Mouse (Mus musculus): ENCODE measurements around the gene Habp2.

Habp2 gene

GRCm38 (mm10) chr19:56286866-56287265 lies at the start of gene Habp2:
Habp2 (plus strand) TSS chr19:56287137.
- DNase-seq (ENCODE audit: low spot score in 2 of 2), result no peak

- no peak for DNase-seq (ENCODE audit: low spot score in 2 of 2)
Measured at GRCm38 (mm10) chr19:56238501-56238900, 48.4 kb upstream of the Habp2 start.

GRCm38 (mm10) chr19:56245201-56245600 lies 41.7 kb upstream of the Habp2 start:
- DNase-seq (ENCODE audit: low spot score in 2 of 2), result no peak

GRCm38 (mm10) chr19:56252815-56253214 lies 34.1 kb upstream of the Habp2 start:
- no peak for DNase-seq (ENCODE audit: low spot score in 2 of 2)

GRCm38 (mm10) chr19:56253271-56253670 lies 33.7 kb upstream of the Habp2 start:
- no peak for DNase-seq (ENCODE audit: low spot score in 2 of 2)

GRCm38 (mm10) chr19:56254751-56255150 lies 32.2 kb upstream of the Habp2 start:
- DNase-seq (ENCODE audit: low spot score in 2 of 2), result no peak

- DNase-seq (ENCODE audit: low spot score in 2 of 2), result no peak
Measured at GRCm38 (mm10) chr19:56255506-56255905, 31.4 kb upstream of the Habp2 start.

- DNase-seq (ENCODE audit: low spot score in 2 of 2), result no peak
Measured at GRCm38 (mm10) chr19:56256235-56256634, 30.7 kb upstream of the Habp2 start.

- DNase-seq (ENCODE audit: low spot score in 2 of 2), result no peak
Measured at GRCm38 (mm10) chr19:56256741-56257140, 30.2 kb upstream of the Habp2 start.

GRCm38 (mm10) chr19:56263696-56264095 lies 23.2 kb upstream of the Habp2 start:
- DNase-seq (ENCODE audit: low spot score in 2 of 2), result no peak

- DNase-seq (ENCODE audit: low spot score in 2 of 2), result no peak
Measured at GRCm38 (mm10) chr19:56264175-56264574, 22.8 kb upstream of the Habp2 start.

- DNase-seq (ENCODE audit: low spot score in 2 of 2), result no peak
Measured at GRCm38 (mm10) chr19:56265149-56265548, 21.8 kb upstream of the Habp2 start.

- no peak for DNase-seq (ENCODE audit: low spot score in 2 of 2)
Measured at GRCm38 (mm10) chr19:56272081-56272480, 14.9 kb upstream of the Habp2 start.

GRCm38 (mm10) chr19:56277140-56277804 lies 9.7 kb upstream of the Habp2 start:
- DNase-seq (ENCODE audit: low spot score in 2 of 2), result no peak

- DNase-seq (ENCODE audit: low spot score in 2 of 2), result no peak
Measured at GRCm38 (mm10) chr19:56277951-56278350, 9.0 kb upstream of the Habp2 start.

GRCm38 (mm10) chr19:56278366-56278765 lies 8.6 kb upstream of the Habp2 start:
- DNase-seq (ENCODE audit: low spot score in 2 of 2), result no peak

- no peak for DNase-seq (ENCODE audit: low spot score in 2 of 2)
Measured at GRCm38 (mm10) chr19:56285222-56285621, 1.7 kb upstream of the Habp2 start.

GRCm38 (mm10) chr19:56287580-56288367 lies 837 bp downstream of the Habp2 start:
- no peak for DNase-seq (ENCODE audit: low spot score in 2 of 2)

- no peak for DNase-seq (ENCODE audit: low spot score in 2 of 2)
Measured at GRCm38 (mm10) chr19:56288436-56288835, 1.5 kb downstream of the Habp2 start.

GRCm38 (mm10) chr19:56289642-56290041 lies 2.7 kb downstream of the Habp2 start:
- no peak for DNase-seq (ENCODE audit: low spot score in 2 of 2)

- no peak for DNase-seq (ENCODE audit: low spot score in 2 of 2)
Measured at GRCm38 (mm10) chr19:56291898-56292297, 5.0 kb downstream of the Habp2 start.

- DNase-seq (ENCODE audit: low spot score in 2 of 2), result no peak
Measured at GRCm38 (mm10) chr19:56292335-56292734, 5.4 kb downstream of the Habp2 start.

All from urinary bladder, postnatal 4 days (tissue).